Mouse (Mus musculus) kidney, postnatal 4 days (tissue): ENCODE results near the gene Nek4.

Experiments used
- DNase-seq, 2 experiments: peaks; one replicate each; pipeline ENCODE4 v3.0.0; 2021; ENCODE audit warnings: mixed read lengths in 2 of 2

Nek4 gene

DNA sequence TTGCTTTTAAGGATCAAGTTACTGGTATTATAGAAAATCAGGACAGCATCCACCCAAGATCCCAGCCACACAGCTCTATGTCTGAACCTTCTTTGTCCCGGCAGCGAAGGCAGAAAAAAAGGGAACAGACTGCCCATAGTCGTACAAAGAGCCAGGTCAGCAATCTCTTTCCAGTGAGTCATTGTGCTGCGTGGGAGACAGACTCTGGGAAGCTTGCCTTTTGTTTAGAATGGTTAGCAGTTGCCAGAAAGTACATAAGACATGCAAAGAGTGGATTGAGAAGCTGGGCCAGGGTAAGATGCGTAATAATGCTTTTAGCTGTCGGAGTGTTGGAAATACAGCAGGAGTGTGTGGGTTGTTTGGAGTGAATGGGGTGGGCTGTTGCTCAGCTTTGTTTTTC is 23.0 kb downstream of the Nek4 start:
- DNase-seq, result peak; percentile 26 to 52

DNA sequence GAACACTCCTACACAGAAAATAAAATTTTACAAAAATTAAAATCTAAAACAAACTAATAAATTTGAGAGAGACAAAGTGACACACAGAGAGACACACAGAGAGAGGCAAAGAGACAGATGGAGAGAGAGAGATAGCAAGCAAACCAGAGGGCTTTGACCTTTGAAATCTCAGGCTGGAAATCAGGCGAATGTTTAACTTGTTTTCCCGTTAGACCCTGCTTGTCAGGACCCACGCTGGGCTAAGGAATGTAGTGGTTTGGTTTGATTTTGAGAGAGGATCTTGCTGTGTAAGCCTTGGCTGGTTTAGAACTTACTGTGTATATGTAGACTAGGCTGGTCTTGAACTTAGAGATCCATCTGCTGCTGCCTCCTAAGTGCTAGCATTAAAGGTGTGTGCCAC is 25.0 kb downstream of the Nek4 start:
- peak in 1 of 2 experiments; percentile 15 for DNase-seq

DNA sequence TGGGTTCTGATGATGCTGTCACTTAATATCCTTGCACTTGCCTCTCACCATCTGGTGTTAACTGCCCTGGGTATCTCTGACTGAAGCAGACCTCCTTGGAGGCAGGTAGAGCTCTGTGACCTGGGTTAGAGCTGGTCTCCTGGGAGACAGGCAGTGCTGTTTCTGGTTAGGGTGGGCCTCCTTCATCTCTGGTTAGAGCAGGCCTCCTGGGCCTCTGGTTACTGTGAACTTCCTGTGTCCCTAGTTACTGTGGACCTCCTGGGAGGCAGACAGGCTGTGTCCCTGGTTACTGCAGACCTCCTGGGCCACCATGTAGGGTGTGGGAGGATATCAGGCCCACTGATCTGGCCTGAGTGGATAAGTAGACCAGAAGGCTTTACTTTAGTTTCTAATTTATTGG is 45.2 kb downstream of the Nek4 start:
- DNase-seq, result no peak

DNA sequence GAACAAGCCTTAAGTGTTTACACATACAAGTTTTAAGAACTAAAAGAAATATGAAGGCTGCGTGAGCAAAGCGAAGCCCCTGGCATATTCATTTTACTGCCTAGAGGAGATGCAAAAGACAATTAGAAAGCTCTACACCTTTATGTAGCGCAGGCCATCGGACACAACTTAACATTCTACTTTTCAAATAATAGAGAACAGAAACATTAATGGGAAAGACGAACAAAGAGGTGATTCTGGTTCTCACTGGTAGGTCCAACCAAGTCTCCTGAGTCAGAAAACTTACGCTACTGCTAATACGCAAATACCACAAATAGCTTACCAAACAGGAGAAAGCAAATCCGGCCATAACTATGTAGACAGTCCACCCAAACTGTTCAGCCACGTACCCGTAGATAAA is 49.2 kb downstream of the Nek4 start:
- DNase-seq, result no peak

DNA sequence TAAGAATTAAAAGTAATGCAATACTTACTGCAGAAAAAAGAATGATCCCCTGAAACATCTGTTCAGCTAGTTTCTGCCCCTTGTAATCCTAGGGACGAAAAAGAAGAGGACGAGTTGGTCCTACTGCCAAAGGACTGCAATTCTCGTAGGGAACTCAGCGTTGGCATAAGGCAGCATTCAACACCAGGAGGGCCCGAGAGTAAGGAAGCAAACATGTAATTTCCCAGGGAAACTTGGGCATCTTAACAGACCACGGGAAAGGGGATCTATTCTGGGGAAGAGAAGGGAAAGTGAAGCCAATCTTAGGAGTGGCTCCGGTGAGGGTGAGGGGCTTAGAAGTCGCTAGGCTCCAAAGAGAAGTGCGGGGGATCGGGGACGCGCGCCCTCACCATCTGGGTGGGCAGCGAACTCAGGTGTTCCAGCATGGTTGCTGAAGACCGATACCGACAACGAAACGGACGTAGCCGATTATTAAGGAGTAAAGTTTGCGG is 49.7 kb downstream of the Nek4 start:
- no peak for DNase-seq

DNA sequence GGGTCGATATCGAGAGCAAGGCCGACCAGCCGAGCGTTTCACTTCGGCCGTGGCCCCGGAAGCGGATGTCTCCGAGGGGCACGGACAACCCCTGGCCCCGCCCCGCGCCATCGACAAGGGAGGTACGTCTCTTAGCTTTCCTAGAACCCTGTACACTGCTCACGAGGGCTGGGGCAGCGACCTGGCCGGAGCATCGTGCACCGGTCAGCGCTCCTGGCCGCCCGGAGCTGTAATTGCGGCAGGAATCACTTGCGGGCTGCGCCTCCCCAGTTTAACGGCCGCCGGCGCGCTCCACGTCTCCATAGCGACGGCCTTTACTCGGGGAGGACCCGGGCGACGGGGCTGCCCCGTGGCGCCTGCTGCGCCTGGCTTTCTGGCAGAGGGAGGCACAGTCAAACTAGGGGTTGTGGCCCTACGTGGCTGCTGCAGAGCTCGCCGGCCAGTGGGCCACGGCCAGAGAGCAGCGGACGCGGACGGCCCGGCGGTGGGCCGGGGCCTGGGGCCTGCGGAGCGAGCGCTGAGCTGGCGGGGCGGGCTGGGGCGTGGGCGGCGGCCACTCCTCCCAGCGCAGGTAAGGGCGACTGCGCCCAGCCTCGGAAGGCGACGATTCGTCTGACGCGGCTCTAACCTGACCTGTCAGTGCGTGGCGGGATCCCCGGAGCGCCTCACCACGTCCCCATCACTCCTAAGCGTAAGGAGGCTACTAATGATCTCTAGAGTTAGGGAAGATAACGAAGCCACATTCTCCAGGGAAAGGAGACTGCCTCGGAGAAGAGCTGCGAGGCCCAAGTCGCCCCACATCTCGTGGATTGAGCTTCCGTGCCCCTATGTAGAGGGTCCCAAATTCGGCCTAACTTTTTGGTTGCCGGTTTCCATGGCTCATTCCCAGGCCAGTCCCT is 50.4 kb downstream of the Nek4 start, which contains the start of the genes Glt8d1 and Spcs1:
Gene Glt8d1 (plus strand): TSS at position 94 of the 899 bp plus-strand sequence.
Gene Spcs1 (minus strand): TSS at position 366 of the 899 bp plus-strand sequence.
- peak; percentile 92 to 95 for DNase-seq

DNA sequence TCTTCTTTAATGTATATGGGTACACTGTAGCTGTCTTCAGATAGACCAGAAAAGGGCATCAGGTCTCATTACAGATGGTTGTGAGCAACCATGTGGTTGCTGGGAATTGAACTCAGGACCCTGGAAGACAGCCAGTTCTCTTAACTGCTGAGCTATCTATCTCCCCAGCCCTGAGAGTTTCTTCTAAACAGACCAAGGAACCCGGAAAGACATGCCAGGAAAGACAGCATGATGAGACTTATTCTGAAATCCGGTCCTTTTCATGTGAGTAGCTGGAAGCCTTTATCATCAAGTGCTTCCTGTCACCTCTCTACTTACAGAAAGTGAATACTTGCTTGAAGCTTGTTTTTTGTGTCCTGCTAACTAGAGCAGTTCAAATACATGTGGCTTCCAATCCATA is 53.4 kb downstream of the Nek4 start:
- no peak for DNase-seq

DNA sequence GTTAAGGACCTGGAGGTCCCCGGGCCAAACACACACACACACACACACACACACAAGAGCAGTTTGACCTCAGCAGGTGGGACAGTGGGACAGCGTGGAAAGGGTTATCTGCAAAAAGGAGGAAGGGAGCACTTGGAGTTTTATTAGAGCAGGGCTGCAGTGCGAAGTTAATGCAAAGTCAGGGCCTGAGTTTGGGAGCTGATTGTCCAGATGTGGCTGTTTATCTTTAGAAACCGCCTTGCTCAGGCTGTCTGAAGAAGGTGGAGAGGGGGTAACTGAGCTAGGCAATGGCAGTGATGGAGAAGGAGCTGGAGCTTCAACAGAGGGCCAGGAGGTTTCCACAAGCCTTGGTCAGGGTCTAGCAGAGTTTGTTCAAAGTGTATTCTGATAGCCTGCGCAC is 55.6 kb downstream of the Nek4 start:
- DNase-seq, result no peak

DNA sequence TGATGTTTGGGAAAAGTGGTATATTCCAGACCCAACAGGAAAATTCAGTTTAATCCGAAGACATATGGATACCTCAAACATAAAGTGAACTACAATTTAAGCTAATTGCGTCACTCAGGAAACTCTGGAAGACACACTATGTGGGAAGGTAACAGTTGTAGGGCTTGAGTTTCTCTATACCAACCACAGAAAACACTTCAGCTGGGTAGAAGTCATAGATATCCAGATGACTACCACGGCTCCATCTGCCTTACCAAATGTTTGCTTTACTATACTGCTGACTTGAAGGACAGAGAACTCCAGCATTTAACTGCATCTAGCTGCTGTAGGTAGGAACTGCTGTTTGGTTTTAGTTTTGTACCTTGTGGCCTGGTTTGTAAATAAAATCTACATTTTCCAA is 60.4 kb downstream of the Nek4 start:
- DNase-seq, result no peak

DNA sequence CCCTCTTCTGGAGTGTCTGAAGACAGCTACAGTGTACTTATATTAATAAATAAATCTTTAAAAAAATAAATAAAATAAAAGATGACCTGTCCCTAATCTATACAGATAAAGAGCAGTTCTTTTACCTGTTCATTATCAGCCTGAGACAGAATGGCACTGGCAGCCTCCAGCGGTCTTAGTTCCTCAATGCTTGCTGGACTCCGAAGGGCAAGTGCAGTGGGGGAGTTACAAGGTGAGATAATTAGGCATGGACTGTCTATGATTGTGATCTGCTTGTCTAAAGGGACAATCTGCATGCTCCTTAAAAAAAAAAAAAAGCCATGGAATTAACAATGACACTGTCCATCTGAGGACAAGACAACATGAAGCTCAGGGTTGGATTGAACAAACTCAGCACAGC is 62.8 kb downstream of the Nek4 start:
- DNase-seq, result no peak

DNA sequence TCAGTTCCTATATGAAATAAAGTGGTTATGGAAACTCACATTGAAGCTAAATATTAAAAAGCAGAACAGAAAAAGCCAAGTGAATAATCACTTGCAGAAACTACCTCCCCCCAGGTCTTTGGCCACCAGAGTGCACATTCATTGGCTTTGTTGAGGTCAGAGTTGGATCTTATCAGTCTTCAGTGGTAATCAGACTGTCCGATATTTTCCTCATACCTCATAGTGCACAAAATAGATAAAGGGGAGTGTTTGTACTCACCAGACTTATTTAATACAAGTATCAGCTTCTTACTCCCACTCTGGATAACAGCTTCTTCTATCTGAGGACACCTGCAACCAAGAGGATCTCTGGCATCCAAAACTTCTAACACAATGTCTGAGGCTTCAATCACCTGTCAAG is 64.9 kb downstream of the Nek4 start:
- DNase-seq, result no peak

DNA sequence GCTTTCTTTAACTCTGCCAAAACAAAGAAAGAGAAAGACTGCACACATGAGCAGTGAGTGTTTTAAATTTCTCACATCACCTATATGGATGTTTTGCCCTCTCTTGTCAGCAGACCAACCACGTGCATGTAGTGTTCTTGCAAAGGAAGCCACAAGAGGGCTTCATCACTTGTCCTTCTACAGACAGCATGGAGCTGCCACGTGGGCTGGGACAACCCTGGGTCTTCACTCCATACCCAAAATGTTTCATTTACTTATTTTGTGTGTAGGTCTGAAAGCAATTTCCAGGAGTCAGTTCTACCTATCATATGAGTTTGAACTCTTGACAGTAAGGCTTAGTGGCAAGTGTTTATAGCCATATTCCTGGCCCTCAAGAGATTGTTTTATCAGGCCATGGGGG is 66.7 kb downstream of the Nek4 start:
- DNase-seq, result peak; percentile 21 to 48

DNA sequence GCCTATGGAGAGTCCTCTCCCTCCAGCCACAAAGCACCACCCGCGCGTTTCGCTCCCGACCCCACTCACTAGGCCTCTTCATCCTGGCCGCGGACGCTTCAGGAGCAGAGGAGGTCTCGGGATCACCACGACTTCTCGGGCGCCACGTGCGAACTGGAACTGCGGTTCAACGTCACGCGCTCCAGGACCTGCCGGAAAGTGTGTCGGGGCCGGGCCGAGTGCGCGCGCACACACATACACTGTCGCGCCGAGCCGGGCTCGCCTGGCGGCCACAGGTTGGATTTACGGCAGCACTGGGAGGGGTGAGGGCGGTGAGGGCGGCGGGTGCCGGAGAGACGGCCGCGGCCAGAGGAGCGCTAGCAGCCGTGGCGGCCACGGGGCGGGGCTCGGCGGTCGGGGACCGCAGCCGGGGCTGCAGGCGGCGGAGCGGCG is 67.7 kb downstream of the Nek4 start, which contains the start of the genes Pbrm1 and Gnl3:
Gene Pbrm1 (plus strand): TSS at position 279 of the 432 bp plus-strand sequence.
Gene Gnl3 (minus strand): TSS at position 293 of the 432 bp plus-strand sequence.
- peak; percentile 97 to 99 for DNase-seq

DNA sequence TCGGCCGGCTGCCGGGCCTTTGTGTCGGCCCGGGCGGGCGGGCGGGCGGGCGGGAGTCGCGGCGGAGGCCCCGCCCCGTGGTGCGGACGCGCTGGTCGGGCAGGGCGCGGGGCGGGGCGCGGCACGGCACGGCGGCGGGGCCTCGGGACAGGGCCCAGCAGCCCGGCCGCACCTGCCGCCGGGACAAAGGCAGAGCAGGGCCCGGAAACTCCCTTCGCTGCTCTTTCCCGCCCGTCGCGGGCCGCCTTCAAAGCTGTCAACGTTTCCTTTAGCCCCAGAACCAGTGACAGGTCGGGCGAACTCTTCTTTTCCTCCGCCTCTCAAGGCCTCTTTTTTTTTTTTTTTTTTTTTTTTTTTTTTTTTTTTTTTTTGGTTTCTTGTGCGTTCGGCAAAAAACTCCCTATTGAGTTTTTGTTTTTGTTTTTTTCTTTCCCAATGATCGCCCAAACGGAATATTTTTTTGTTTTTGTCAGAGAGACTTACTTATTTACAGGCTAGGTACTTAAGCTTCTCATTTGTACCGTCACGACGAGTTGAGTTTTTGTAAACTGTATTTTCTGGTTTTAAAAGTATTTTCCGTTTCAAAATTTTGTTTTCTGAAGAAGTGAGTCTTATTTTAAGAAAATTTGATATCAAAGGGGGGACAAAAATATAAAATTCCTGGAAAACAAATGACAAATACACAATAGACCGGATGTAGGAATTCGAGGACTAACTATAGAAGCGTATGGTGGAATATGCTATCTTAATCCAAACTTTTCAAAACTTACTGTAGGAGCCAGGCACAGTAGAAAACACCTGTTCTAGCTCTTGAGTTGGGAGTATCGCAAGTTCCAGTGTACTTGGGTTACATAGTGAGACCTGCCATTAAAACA is 68.4 kb downstream of the Nek4 start:
- peak; percentile 81 to 91 for DNase-seq

DNA sequence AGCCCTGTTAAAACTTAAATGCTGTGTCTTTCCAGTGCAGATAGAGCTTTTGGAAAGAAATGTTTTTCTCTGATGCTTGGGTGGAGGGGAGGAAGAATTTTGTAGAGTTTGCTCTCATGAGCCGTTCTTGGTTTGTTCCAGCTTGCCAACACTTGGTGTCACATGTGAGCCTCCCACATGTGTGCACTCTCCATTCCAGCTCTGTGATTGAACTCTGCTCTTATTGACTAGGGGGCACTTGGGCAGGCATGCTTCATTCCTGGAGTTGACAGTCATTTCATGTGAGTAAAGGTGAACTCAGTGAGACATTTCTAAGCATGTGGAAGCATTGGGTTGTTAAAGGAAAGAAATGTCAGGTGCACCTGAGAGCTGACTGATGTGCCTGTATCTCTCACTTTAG is 71.4 kb downstream of the Nek4 start:
- peak in 1 of 2 experiments; percentile 17 for DNase-seq

DNA sequence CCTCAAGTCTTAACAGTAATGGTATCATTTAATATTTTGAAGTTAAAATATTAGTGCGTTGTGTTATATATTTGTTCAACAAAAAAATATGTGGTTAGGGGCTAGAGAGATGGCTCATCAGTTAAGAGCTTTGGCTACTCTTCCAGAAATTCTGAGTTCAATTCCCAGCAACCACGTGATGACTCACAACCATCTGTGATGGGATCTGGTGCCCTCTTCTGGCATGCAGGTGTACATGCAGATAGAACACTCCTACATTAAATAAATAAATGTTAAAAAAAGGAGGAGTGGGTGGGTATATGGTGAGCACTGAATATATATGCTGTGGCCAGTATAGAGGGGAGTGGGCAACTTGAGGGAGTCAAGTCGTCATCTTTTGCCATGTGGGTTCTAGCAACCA is 74.6 kb downstream of the Nek4 start:
- peak in 1 of 2 experiments; percentile 22 for DNase-seq
